Mouse (Mus musculus): Measurements from ENCODE around the gene Smyd1. TPM values are rescaled to one million over a fixed set of nuclear protein-coding genes. Genes with fewer than 3 reads are reported as not detected.
"Not testable (repeated sequence)": the region's sequence is repeated elsewhere in the genome, so short reads cannot be mapped to it uniquely, and the experiment has no call there.

Gene Smyd1
- polyA plus RNA-seq, 1 experiment from 2014 or later, result 9.6 TPM

- peak overlapping the region; percentile 72 for H3K4me2 ChIP-seq
- peaks cover 12% of the 10 kb centered on the region for H3K4me1 ChIP-seq
- no peaks in the 10 kb centered on the region for H3K9me3 ChIP-seq
- no peaks in the 10 kb centered on the region; the same call in 1 of the 2 replicates for H3K27me3 ChIP-seq
- peak overlapping the region; percentile 83 for H3K4me3 ChIP-seq
- ATAC-seq (ENCODE audit: insufficient number of reproducible peaks, low FRiP score, low TSS enrichment, low read depth), result no peak; the same call in 1 of the 2 replicates
- no peak overlapping the region for H3K9ac ChIP-seq
- WGBS, result 2% methylated on average over 8 of the region's 8 CpGs
- H3K36me3 ChIP-seq, result no peaks in the 10 kb centered on the region
- peak overlapping the region; percentile 98 for H3K27ac ChIP-seq
These were observed 51.0 kb downstream of the Smyd1 start for GRCm38 (mm10) chr6:71271057-71271388.

- Histone ChIP-seq H3K27ac (peak overlapping the region; percentile 98), H3K9ac (no peak overlapping the region), H3K4me3 (peak overlapping the region; percentile 83), H3K9me3 (no peaks in the 10 kb centered on the region), H3K27me3 (no peaks in the 10 kb centered on the region; the same call in 1 of the 2 replicates), H3K36me3 (no peaks in the 10 kb centered on the region), H3K4me2 (peak overlapping the region; percentile 72), H3K4me1 (peaks cover 12% of the 10 kb centered on the region)
- WGBS, result 19% methylated on average over 13 of the region's 14 CpGs
- ATAC-seq (ENCODE audit: insufficient number of reproducible peaks, low FRiP score, low TSS enrichment, low read depth), result no peak
These were observed 51.6 kb downstream of the Smyd1 start for GRCm38 (mm10) chr6:71270301-71271056.

- H3K9me3 ChIP-seq; H3K4me3 ChIP-seq; H3K36me3 ChIP-seq; H3K9ac ChIP-seq; ATAC-seq (ENCODE audit: insufficient number of reproducible peaks, low FRiP score, low TSS enrichment, low read depth); H3K27me3 ChIP-seq; H3K4me2 ChIP-seq; H3K27ac ChIP-seq: not testable (repeated sequence)
- 87% methylated on average over 6 of the region's 6 CpGs for WGBS
- H3K4me1 ChIP-seq, result peaks cover 12% of the 10 kb centered on the region
These were observed 52.4 kb downstream of the Smyd1 start for GRCm38 (mm10) chr6:71269686-71270050.

GRCm38 (mm10) chr6:71268929-71269685, 52.9 kb downstream of the Smyd1 start:
- Histone ChIP-seq H3K4me1 (peaks cover 12% of the 10 kb centered on the region), H3K4me2 (no peak overlapping the region), H3K4me3 (no peak overlapping the region), H3K27ac (no peak overlapping the region), H3K9me3 (no peaks in the 10 kb centered on the region), H3K9ac (no peak overlapping the region), H3K36me3 (no peaks in the 10 kb centered on the region), H3K27me3 (no peaks in the 10 kb centered on the region; the same call in 1 of the 2 replicates)
- no peak for ATAC-seq (ENCODE audit: insufficient number of reproducible peaks, low FRiP score, low TSS enrichment, low read depth)
- WGBS, result 56% methylated on average over 7 of the region's 7 CpGs

- not testable (repeated sequence) for H3K4me3 ChIP-seq; H3K9me3 ChIP-seq; H3K4me2 ChIP-seq; ATAC-seq (ENCODE audit: insufficient number of reproducible peaks, low FRiP score, low TSS enrichment, low read depth); H3K27ac ChIP-seq; H3K36me3 ChIP-seq; H3K9ac ChIP-seq; H3K27me3 ChIP-seq; H3K4me1 ChIP-seq
- WGBS, result 80% methylated on average over 7 of the region's 7 CpGs
These were observed 54.4 kb downstream of the Smyd1 start for GRCm38 (mm10) chr6:71267603-71268002.

GRCm38 (mm10) chr6:71262142-71262833, 59.7 kb downstream of the Smyd1 start:
- ATAC-seq (ENCODE audit: insufficient number of reproducible peaks, low FRiP score, low TSS enrichment, low read depth), result 0 out of 2 replicates have a peak, but pooled peaks have one; percentile 19
- no peaks in the 10 kb centered on the region for H3K4me1 ChIP-seq
- H3K36me3 ChIP-seq, result no peaks in the 10 kb centered on the region
- H3K27me3 ChIP-seq, result no peaks in the 10 kb centered on the region
- no peak overlapping the region for H3K27ac ChIP-seq
- H3K4me3 ChIP-seq, result no peak overlapping the region
- no peak overlapping the region for H3K9ac ChIP-seq
- 66% methylated on average over 8 of the region's 8 CpGs for WGBS
- H3K4me2 ChIP-seq, result no peak overlapping the region
- no peaks in the 10 kb centered on the region for H3K9me3 ChIP-seq

- H3K27me3 ChIP-seq, result no peaks in the 10 kb centered on the region
- H3K4me2 ChIP-seq, result no peak overlapping the region
- 77% methylated on average over 3 of the region's 3 CpGs for WGBS
- H3K36me3 ChIP-seq, result no peaks in the 10 kb centered on the region
- no peaks in the 10 kb centered on the region for H3K4me1 ChIP-seq
- no peak overlapping the region for H3K4me3 ChIP-seq
- H3K27ac ChIP-seq, result no peak overlapping the region
- ATAC-seq (ENCODE audit: insufficient number of reproducible peaks, low FRiP score, low TSS enrichment, low read depth), result no peak
- H3K9ac ChIP-seq, result no peak overlapping the region
- H3K9me3 ChIP-seq, result no peaks in the 10 kb centered on the region
These were observed 61.0 kb downstream of the Smyd1 start for GRCm38 (mm10) chr6:71261060-71261459.

- no peak overlapping the region for H3K4me3 ChIP-seq
- no peaks in the 10 kb centered on the region for H3K9me3 ChIP-seq
- no peaks in the 10 kb centered on the region for H3K36me3 ChIP-seq
- H3K4me1 ChIP-seq, result no peaks in the 10 kb centered on the region
- no peak overlapping the region for H3K9ac ChIP-seq
- 27% methylated on average over 6 of the region's 6 CpGs for WGBS
- no peak overlapping the region for H3K27ac ChIP-seq
- no peak for ATAC-seq (ENCODE audit: insufficient number of reproducible peaks, low FRiP score, low TSS enrichment, low read depth)
- no peaks in the 10 kb centered on the region for H3K27me3 ChIP-seq
- H3K4me2 ChIP-seq, result no peak overlapping the region
These were observed 61.9 kb downstream of the Smyd1 start for GRCm38 (mm10) chr6:71260051-71260640.

GRCm38 (mm10) chr6:71259166-71259565, 62.9 kb downstream of the Smyd1 start:
- Histone ChIP-seq H3K9ac (no peak overlapping the region), H3K4me1 (no peaks in the 10 kb centered on the region), H3K4me3 (no peak overlapping the region), H3K27ac (no peak overlapping the region), H3K4me2 (no peak overlapping the region), H3K9me3 (no peaks in the 10 kb centered on the region), H3K27me3 (no peaks in the 10 kb centered on the region), H3K36me3 (no peaks in the 10 kb centered on the region)
- 86% methylated on average over 4 of the region's 4 CpGs for WGBS
- ATAC-seq (ENCODE audit: insufficient number of reproducible peaks, low FRiP score, low TSS enrichment, low read depth), result no peak

GRCm38 (mm10) chr6:71258562-71258961, 63.5 kb downstream of the Smyd1 start:
- no peak overlapping the region for H3K4me3 ChIP-seq
- no peak overlapping the region for H3K27ac ChIP-seq
- no peaks in the 10 kb centered on the region for H3K4me1 ChIP-seq
- no peak overlapping the region for H3K4me2 ChIP-seq
- H3K9me3 ChIP-seq, result no peaks in the 10 kb centered on the region
- H3K9ac ChIP-seq, result no peak overlapping the region
- no peak for ATAC-seq (ENCODE audit: insufficient number of reproducible peaks, low FRiP score, low TSS enrichment, low read depth)
- 78% methylated on average over 2 of the region's 2 CpGs for WGBS
- H3K27me3 ChIP-seq, result no peaks in the 10 kb centered on the region
- H3K36me3 ChIP-seq, result no peaks in the 10 kb centered on the region

GRCm38 (mm10) chr6:71257375-71257774, 64.7 kb downstream of the Smyd1 start:
- Histone ChIP-seq H3K4me1 (no peaks in the 10 kb centered on the region), H3K9ac (no peak overlapping the region), H3K4me2 (no peak overlapping the region), H3K36me3 (no peaks in the 10 kb centered on the region), H3K4me3 (no peak overlapping the region), H3K27ac (no peak overlapping the region), H3K9me3 (no peaks in the 10 kb centered on the region), H3K27me3 (no peaks in the 10 kb centered on the region)
- WGBS, result 58% methylated on average over 1 of the region's 1 CpGs
- ATAC-seq (ENCODE audit: insufficient number of reproducible peaks, low FRiP score, low TSS enrichment, low read depth), result no peak

GRCm38 (mm10) chr6:71256166-71256565, 65.9 kb downstream of the Smyd1 start:
- H3K4me1 ChIP-seq, result no peaks in the 10 kb centered on the region
- H3K4me3 ChIP-seq, result no peak overlapping the region
- H3K36me3 ChIP-seq, result no peaks in the 10 kb centered on the region
- H3K4me2 ChIP-seq, result no peak overlapping the region
- H3K9me3 ChIP-seq, result no peaks in the 10 kb centered on the region
- 87% methylated on average over 10 of the region's 10 CpGs for WGBS
- no peak overlapping the region for H3K9ac ChIP-seq
- no peak overlapping the region for H3K27ac ChIP-seq
- ATAC-seq (ENCODE audit: insufficient number of reproducible peaks, low FRiP score, low TSS enrichment, low read depth), result no peak
- H3K27me3 ChIP-seq, result no peaks in the 10 kb centered on the region

Data from limb, embryonic 15.5 days (tissue).